Mouse (Mus musculus) heart, embryonic 11.5 days (tissue): ENCODE data around the gene Cfap77. TPM values are rescaled to one million over a fixed set of nuclear protein-coding genes. Genes with fewer than 3 reads are reported as not detected.

ENCODE experiments used
- ATAC-seq: fragments of 200-750 bp; cut with Nextera tagmentation; replicated peaks from 2 replicates; pipeline ENCODE4 v1.8.0; 2017; ENCODE audit warnings: moderate library complexity; ENCODE audit not compliant: insufficient number of reproducible peaks, low FRiP score, low TSS enrichment
- H3K27ac ChIP-seq: fragments of 300-500 bp; sonication (generic); 2 replicates; pipeline ENCODE4 v1.5.1; 2014; ENCODE audit warnings: mild to moderate bottlenecking, low read depth, low read length
- H3K27me3 ChIP-seq: fragments of 300-500 bp; sonication (generic); 2 replicates; pipeline ENCODE4 v1.6.1; 2014; ENCODE audit warnings: mild to moderate bottlenecking, low read length, mixed read lengths; ENCODE audit not compliant: control insufficient read depth, insufficient read depth
- H3K36me3 ChIP-seq: fragments of 300-500 bp; sonication (generic); 2 replicates; pipeline ENCODE4 v1.6.1; 2014; ENCODE audit warnings: mild to moderate bottlenecking, low read length, moderate library complexity, mixed read lengths; ENCODE audit not compliant: control insufficient read depth, insufficient read depth
- H3K4me1 ChIP-seq: fragments of 300-500 bp; sonication (generic); 2 replicates; pipeline ENCODE4 v1.6.1; 2014; ENCODE audit warnings: low read length; ENCODE audit not compliant: control insufficient read depth, insufficient read depth
- H3K4me2 ChIP-seq: fragments of 300-500 bp; sonication (generic); 2 replicates; pipeline ENCODE4 v1.6.1; 2014; ENCODE audit warnings: mild to moderate bottlenecking, moderate library complexity
- H3K4me3 ChIP-seq: fragments of 300-500 bp; sonication (generic); 2 replicates; pipeline ENCODE4 v1.5.1; 2014; ENCODE audit warnings: low read depth, low read length
- H3K9ac ChIP-seq: fragments of 300-500 bp; sonication (generic); 2 replicates; pipeline ENCODE4 v1.6.1; 2014; ENCODE audit warnings: mild to moderate bottlenecking, low read depth, low read length, moderate library complexity
- H3K9me3 ChIP-seq: fragments of 300-500 bp; sonication (generic); replicated peaks from 2 replicates; pipeline ENCODE4 v1.6.1; 2016; ENCODE audit warnings: low read length; ENCODE audit not compliant: control insufficient read depth
- WGBS: fragments of 180-500 bp; shearing (Covaris S2); extraction: QIAGEN DNeasy Blood & Tissue Kit; methylation state at CpG from one replicate; pipeline ENCODE4 v1.1.7; 2014; ENCODE audit not compliant: insufficient replicate concordance; 5-methylcytosine and 5-hydroxymethylcytosine counted together
- polyA plus RNA-seq: library from polyadenylated mRNA; unstranded; fragments of >200 nt; fragmentation: Nextera tagmentation; extraction: Ambion mirVana; gene quantifications from 2 replicates; pipeline ENCODE4 v1.2.1, GENCODE M21; 2014

Cfap77 gene
- polyA plus RNA-seq, 1 experiment from 2014 or later, result 0.31 TPM

DNA sequence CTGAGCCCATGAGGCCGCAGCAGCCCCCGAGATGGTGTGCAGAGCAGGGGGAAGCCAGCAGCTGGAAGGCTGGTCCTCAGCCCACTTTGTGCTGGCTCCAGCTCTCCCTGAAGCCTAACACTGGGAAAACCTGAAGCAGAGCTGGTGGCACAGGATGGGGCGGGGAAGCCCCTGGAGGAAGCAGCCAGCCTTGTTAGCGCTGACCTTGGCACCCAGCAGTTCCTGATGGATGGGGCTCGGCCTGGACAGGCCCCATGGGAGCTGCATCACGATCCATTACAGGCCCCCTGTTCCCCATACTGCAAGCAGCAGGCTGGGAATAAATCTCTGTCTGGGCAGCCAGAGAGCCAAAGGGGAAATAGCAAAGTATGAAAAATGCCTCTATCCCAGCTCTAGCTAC is 80.3 kb downstream of the Cfap77 start:
- Histone ChIP-seq H3K9me3 (no peaks in the 10 kb centered on the region), H3K36me3 (no peaks in the 10 kb centered on the region), H3K4me2 (no peak overlapping the region), H3K27me3 (peaks cover 32% of the 10 kb centered on the region), H3K9ac (no peak overlapping the region), H3K27ac (no peak overlapping the region), H3K4me1 (peaks cover 3% of the 10 kb centered on the region; the same call in 1 of the 2 replicates), H3K4me3 (no peak overlapping the region)
- ATAC-seq, result no peak
- WGBS, result 20% methylated on average over 6 of the region's 6 CpGs

DNA sequence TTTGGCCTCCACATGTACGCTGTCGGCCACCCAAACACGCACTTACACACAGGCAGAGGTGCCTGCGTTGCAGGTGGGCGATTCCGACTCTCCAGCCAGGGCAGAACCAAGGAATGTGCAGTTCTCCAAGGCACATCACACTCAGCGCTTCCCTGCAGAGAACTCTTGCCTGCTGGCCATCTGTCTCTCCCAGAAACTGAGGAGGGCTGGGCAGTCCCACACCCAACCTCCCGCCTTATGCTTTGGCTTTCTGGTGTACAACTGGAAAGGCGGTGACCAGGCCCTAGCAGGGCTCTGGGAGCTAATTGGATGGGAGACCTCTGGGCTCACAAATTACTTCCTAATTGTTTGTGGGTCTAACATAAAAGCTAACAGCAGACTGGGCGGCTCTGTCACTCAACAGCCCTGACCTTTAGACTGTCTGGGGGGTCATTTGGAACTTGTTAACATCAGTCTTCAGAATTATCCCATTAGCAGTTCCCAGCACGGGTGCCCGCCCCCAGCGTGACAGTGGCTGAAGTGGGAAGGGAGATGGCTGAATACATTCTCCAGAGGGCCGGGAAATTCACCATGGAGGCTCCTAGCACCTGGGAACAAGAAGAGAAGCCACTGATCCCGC is 80.9 kb downstream of the Cfap77 start:
- no peak overlapping the region for H3K4me3 ChIP-seq
- H3K9me3 ChIP-seq, result no peaks in the 10 kb centered on the region
- H3K27me3 ChIP-seq, result peaks cover 32% of the 10 kb centered on the region
- H3K36me3 ChIP-seq, result no peaks in the 10 kb centered on the region
- WGBS, result 27% methylated on average over 15 of the region's 15 CpGs
- H3K27ac ChIP-seq, result no peak overlapping the region
- no peak for ATAC-seq
- no peak overlapping the region for H3K9ac ChIP-seq
- peaks cover 3% of the 10 kb centered on the region; the same call in 1 of the 2 replicates for H3K4me1 ChIP-seq
- no peak overlapping the region for H3K4me2 ChIP-seq

DNA sequence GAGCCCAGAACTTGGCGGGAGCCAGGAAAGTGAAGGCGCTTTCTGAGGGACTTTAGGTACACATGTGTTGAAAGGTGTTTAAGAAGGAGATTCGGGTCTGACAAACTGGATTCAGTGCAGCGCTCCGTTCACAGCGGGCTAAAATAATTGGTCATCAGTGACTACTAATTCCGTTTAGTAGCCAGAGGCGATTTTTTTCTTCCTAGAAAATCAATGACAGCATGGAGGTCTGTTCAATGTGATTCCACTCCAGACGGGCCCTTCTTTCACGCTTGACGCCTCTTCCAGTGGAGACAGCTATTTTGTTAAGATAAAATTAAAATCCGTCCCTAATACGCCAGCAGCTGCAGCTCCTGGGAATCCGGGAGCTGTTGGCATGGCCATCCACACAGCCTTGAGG is 84.4 kb downstream of the Cfap77 start:
- H3K27ac ChIP-seq, result no peak overlapping the region
- no peak overlapping the region for H3K4me2 ChIP-seq
- H3K27me3 ChIP-seq, result peaks cover 23% of the 10 kb centered on the region
- H3K36me3 ChIP-seq, result no peaks in the 10 kb centered on the region
- WGBS, result 72% methylated on average over 14 of the region's 14 CpGs
- H3K4me3 ChIP-seq, result no peak overlapping the region
- no peaks in the 10 kb centered on the region for H3K9me3 ChIP-seq
- peaks cover 3% of the 10 kb centered on the region; the same call in 1 of the 2 replicates for H3K4me1 ChIP-seq
- no peak overlapping the region for H3K9ac ChIP-seq
- no peak for ATAC-seq

DNA sequence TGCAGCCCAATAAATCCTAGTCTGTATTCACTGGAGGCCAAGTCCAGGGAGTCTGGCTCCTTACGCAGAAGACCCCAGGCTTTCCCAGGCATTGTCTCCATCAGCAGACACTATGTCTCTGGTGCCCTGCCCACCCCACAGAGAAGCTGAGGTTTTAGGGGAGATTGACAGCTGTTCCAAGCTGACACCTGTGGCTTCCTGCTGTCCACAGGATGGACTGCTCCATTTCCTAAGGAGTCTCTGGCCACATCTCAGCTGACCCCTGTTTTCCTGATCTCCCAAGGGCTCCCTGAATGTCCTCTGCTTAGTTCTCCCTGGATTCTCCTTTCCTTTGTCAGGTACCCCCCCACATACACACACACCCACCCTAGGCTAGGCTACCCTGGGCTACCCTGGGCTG is 86.6 kb downstream of the Cfap77 start:
- ATAC-seq, result no peak
- no peaks in the 10 kb centered on the region for H3K9me3 ChIP-seq
- no peaks in the 10 kb centered on the region for H3K36me3 ChIP-seq
- no peak overlapping the region for H3K27ac ChIP-seq
- no peaks in the 10 kb centered on the region for H3K4me1 ChIP-seq
- WGBS, result 81% methylated on average over 1 of the region's 1 CpGs
- H3K4me2 ChIP-seq, result no peak overlapping the region
- no peak overlapping the region for H3K9ac ChIP-seq
- no peak overlapping the region for H3K4me3 ChIP-seq
- peaks cover 6% of the 10 kb centered on the region; the same call in 1 of the 2 replicates for H3K27me3 ChIP-seq

DNA sequence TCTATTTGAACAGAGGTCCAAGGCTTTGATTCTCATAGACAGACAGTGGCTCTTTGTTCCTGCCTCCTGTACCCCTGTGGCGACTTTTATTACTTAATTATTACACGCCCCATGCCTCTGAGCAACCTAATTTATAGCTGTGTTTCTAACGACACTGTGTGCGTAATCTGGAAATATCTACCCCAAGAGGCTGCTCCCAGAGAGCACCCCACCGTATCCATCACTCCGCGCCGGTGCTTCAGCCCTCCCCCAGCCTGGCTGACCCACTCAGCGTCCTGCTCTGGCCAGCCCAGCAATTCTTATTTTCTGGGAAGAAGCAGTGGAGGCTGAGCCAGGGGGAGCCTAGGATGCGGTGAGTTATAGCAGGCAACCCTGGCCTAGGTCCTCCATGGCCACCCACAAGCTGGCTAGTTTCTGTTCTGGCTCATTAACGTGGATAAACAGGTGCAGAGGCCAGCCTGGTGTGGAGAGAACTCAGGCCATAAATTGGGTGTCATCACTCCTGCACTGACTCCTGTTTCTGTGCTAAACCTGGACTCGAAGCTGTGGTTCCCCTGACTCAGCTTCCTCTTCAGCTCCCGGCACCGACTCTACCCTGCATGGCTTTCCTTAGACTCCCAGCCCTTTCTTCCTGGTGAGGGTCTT is 88.6 kb downstream of the Cfap77 start:
- Histone ChIP-seq H3K9ac (no peak overlapping the region), H3K4me3 (no peak overlapping the region), H3K27ac (no peak overlapping the region), H3K4me2 (no peak overlapping the region), H3K27me3 (0 out of 2 replicates have a peak, but pooled peaks cover 3% of the 10 kb centered on the region), H3K4me1 (no peaks in the 10 kb centered on the region), H3K9me3 (no peaks in the 10 kb centered on the region), H3K36me3 (no peaks in the 10 kb centered on the region)
- WGBS, result 71% methylated on average over 14 of the region's 14 CpGs
- no peak for ATAC-seq

DNA sequence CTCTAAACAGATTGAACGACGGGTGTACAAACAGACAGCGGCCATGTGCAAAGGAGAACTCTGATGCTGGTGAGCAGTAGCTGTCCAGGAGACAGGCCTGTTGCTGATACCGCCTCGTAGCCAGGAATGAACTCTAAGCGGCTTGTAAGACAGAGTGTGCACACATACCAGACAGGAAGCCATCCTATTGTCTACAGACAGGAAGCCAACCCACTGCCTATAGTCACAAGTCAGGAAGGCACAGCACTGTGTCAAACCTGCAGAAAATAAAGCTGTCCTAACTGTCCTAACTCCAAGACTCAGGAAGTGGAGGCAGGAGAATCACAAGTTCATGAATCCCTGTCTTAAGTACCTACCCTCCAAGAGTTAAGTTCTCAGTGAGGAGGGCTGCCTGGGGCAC is 91.3 kb downstream of the Cfap77 start:
- 62% methylated on average over 6 of the region's 6 CpGs for WGBS
- no peak overlapping the region for H3K4me3 ChIP-seq

DNA sequence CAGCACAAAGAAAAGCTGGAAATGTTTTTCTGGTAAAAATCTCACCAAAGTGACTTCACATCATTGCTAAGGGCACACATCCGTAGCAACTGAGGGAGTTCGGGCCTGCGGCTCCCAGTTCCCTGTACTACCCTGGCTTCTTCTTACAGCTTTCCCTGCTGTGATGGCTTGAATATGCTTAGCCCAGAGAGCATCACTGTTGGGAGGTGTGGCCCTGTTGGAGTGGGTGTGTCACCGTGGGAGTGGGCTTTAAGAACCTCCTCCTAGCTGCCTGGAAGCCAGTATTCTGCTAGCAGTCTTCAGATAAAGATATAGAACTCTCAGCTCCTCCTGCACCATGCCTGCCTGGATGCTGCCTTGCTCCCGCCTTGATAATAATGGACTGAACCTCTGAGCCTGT is 93.2 kb downstream of the Cfap77 start:
- Histone ChIP-seq H3K36me3 (no peaks in the 10 kb centered on the region), H3K4me1 (no peaks in the 10 kb centered on the region), H3K27ac (no peak overlapping the region), H3K9me3 (no peaks in the 10 kb centered on the region), H3K9ac (no peak overlapping the region), H3K27me3 (peaks cover 2% of the 10 kb centered on the region; the same call in 1 of the 2 replicates), H3K4me3 (no peak overlapping the region), H3K4me2 (no peak overlapping the region)
- 64% methylated on average over 5 of the region's 5 CpGs for WGBS
- no peak for ATAC-seq

More for the DNA sequence above, 91.3 kb downstream of the Cfap77 start:
- Histone ChIP-seq H3K4me2 (no peak overlapping the region), H3K27ac (no peak overlapping the region), H3K9me3 (no peaks in the 10 kb centered on the region), H3K27me3 (no peaks in the 10 kb centered on the region), H3K36me3 (no peaks in the 10 kb centered on the region), H3K4me1 (no peaks in the 10 kb centered on the region), H3K9ac (no peak overlapping the region)
- no peak for ATAC-seq

DNA sequence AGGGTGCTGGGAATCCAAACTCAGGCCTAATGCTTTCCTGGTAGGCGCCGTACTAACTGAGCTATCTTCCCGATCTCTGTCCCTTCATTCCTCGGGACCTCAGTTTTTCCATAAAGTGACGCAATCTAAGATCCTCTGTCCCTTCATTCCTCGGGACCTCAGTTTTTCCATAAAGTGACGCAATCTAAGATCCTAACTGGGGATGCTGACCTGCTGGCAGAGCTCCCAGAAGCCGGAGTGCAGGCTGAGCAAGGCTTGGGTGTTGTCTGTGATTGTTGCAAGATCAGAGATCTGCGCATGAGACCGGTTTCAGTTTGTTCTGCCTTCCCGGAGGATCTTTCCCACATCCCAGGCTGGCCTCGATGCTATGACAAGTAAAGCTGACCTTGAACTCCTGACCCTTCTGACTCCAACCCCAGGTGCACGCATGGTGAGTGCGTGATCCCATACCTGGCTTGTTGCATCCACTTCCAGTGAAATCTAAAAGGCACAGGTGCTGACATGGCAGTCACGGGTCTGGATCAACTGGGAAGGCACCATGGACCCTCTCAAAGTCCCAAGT is 93.8 kb downstream of the Cfap77 start:
- H3K4me1 ChIP-seq, result no peaks in the 10 kb centered on the region
- H3K9me3 ChIP-seq, result no peaks in the 10 kb centered on the region
- no peak overlapping the region for H3K27ac ChIP-seq
- WGBS, result 76% methylated on average over 15 of the region's 15 CpGs
- no peak overlapping the region for H3K9ac ChIP-seq
- H3K27me3 ChIP-seq, result peaks cover 2% of the 10 kb centered on the region; the same call in 1 of the 2 replicates
- ATAC-seq, result no peak
- H3K36me3 ChIP-seq, result no peaks in the 10 kb centered on the region
- H3K4me2 ChIP-seq, result no peak overlapping the region
- no peak overlapping the region for H3K4me3 ChIP-seq
